Mouse (Mus musculus): Measurements from ENCODE around the gene Etl4. TPM values are rescaled to one million over a fixed set of nuclear protein-coding genes. Genes with fewer than 3 reads are reported as not detected.

The Etl4 gene
- polyA plus RNA-seq, 2 experiments: 38.3 to 44.9 TPM

- no peak for ATAC-seq (ENCODE audit: low FRiP score, low read depth)
- TF ChIP-seq POLR2A (IDR thresholded peaks at IDR 0.05; ENCODE audit: borderline replicate concordance, extremely low read depth, insufficient read depth, insufficient read length): no peak
- H3K36me3 ChIP-seq (ENCODE audit: control insufficient read depth, insufficient read depth, low read length): no peaks in the 10 kb centered on the region
- no peak overlapping the region for H3K4me2 ChIP-seq (replicated peaks; ENCODE audit: low read depth, low read length, severe bottlenecking)
- 58% methylated on average over 2 of the region's 2 CpGs for WGBS
- no peaks in the 10 kb centered on the region for H3K4me1 ChIP-seq (ENCODE audit: control insufficient read depth, insufficient read depth, low read length)
- H3K27ac ChIP-seq (replicated peaks; ENCODE audit: low read depth, low read length): no peak overlapping the region
- no peak overlapping the region for H3K9ac ChIP-seq (ENCODE audit: low read depth, low read length, severe bottlenecking)
- no peak for DNase-seq (ENCODE audit: low spot score)
- H3K4me3 ChIP-seq (replicated peaks; ENCODE audit: low read length): no peak overlapping the region
- no peaks in the 10 kb centered on the region for H3K27me3 ChIP-seq (ENCODE audit: control insufficient read depth, insufficient read depth, low read length)
- H3K9me3 ChIP-seq (ENCODE audit: control insufficient read depth, low read length): no peaks in the 10 kb centered on the region
These were observed 372.3 kb downstream of the Etl4 start for GRCm38 (mm10) chr2:20281903-20282302.

GRCm38 (mm10) chr2:20284425-20284824 lies 374.8 kb downstream of the Etl4 start:
- no peaks in the 10 kb centered on the region for H3K4me1 ChIP-seq (ENCODE audit: control insufficient read depth, insufficient read depth, low read length)
- no peaks in the 10 kb centered on the region for H3K9me3 ChIP-seq (ENCODE audit: control insufficient read depth, low read length)
- no peak overlapping the region for H3K9ac ChIP-seq (ENCODE audit: low read depth, low read length, severe bottlenecking)
- no peak for TF ChIP-seq POLR2A (IDR thresholded peaks at IDR 0.05; ENCODE audit: borderline replicate concordance, extremely low read depth, insufficient read depth, insufficient read length)
- no peaks in the 10 kb centered on the region for H3K27me3 ChIP-seq (ENCODE audit: control insufficient read depth, insufficient read depth, low read length)
- no peak overlapping the region for H3K4me3 ChIP-seq (replicated peaks; ENCODE audit: low read length)
- no peak overlapping the region for H3K27ac ChIP-seq (replicated peaks; ENCODE audit: low read depth, low read length)
- WGBS: 48% methylated on average over 2 of the region's 2 CpGs
- DNase-seq (ENCODE audit: low spot score) (no peak), ATAC-seq (ENCODE audit: low FRiP score, low read depth) (no peak)
- H3K4me2 ChIP-seq (replicated peaks; ENCODE audit: low read depth, low read length, severe bottlenecking): no peak overlapping the region
- no peaks in the 10 kb centered on the region for H3K36me3 ChIP-seq (ENCODE audit: control insufficient read depth, insufficient read depth, low read length)

- ATAC-seq (ENCODE audit: low FRiP score, low read depth): no peak
- H3K36me3 ChIP-seq (ENCODE audit: control insufficient read depth, insufficient read depth, low read length): no peaks in the 10 kb centered on the region
- TF ChIP-seq POLR2A (IDR thresholded peaks at IDR 0.05; ENCODE audit: borderline replicate concordance, extremely low read depth, insufficient read depth, insufficient read length): no peak
- peak; percentile 21 for DNase-seq (ENCODE audit: low spot score)
- no peaks in the 10 kb centered on the region for H3K9me3 ChIP-seq (ENCODE audit: control insufficient read depth, low read length)
- H3K27ac ChIP-seq (replicated peaks; ENCODE audit: low read depth, low read length): no peak overlapping the region
- peaks cover 5% of the 10 kb centered on the region; the same call in 1 of the 2 replicates for H3K4me1 ChIP-seq (ENCODE audit: control insufficient read depth, insufficient read depth, low read length)
- H3K4me2 ChIP-seq (replicated peaks; ENCODE audit: low read depth, low read length, severe bottlenecking): no peak overlapping the region
- H3K4me3 ChIP-seq (replicated peaks; ENCODE audit: low read length): no peak overlapping the region
- 26% methylated on average over 4 of the region's 4 CpGs for WGBS
- no peak overlapping the region for H3K9ac ChIP-seq (ENCODE audit: low read depth, low read length, severe bottlenecking)
- no peaks in the 10 kb centered on the region for H3K27me3 ChIP-seq (ENCODE audit: control insufficient read depth, insufficient read depth, low read length)
These were observed 381.6 kb downstream of the Etl4 start for GRCm38 (mm10) chr2:20290982-20291740.

- no peak overlapping the region for H3K9ac ChIP-seq (ENCODE audit: low read depth, low read length, severe bottlenecking)
- peaks cover 5% of the 10 kb centered on the region; the same call in 1 of the 2 replicates for H3K4me1 ChIP-seq (ENCODE audit: control insufficient read depth, insufficient read depth, low read length)
- WGBS: 23% methylated on average over 2 of the region's 2 CpGs
- H3K4me2 ChIP-seq (replicated peaks; ENCODE audit: low read depth, low read length, severe bottlenecking): no peak overlapping the region
- no peak overlapping the region for H3K27ac ChIP-seq (replicated peaks; ENCODE audit: low read depth, low read length)
- no peak for TF ChIP-seq POLR2A (IDR thresholded peaks at IDR 0.05; ENCODE audit: borderline replicate concordance, extremely low read depth, insufficient read depth, insufficient read length)
- H3K4me3 ChIP-seq (replicated peaks; ENCODE audit: low read length): no peak overlapping the region
- H3K36me3 ChIP-seq (ENCODE audit: control insufficient read depth, insufficient read depth, low read length): no peaks in the 10 kb centered on the region
- H3K27me3 ChIP-seq (ENCODE audit: control insufficient read depth, insufficient read depth, low read length): no peaks in the 10 kb centered on the region
- DNase-seq (ENCODE audit: low spot score) (no peak), ATAC-seq (ENCODE audit: low FRiP score, low read depth) (no peak)
- H3K9me3 ChIP-seq (ENCODE audit: control insufficient read depth, low read length): no peaks in the 10 kb centered on the region
These were observed 382.1 kb downstream of the Etl4 start for GRCm38 (mm10) chr2:20291741-20292110.

- H3K27me3 ChIP-seq (ENCODE audit: control insufficient read depth, insufficient read depth, low read length): no peaks in the 10 kb centered on the region
- H3K4me1 ChIP-seq (ENCODE audit: control insufficient read depth, insufficient read depth, low read length): peaks cover 5% of the 10 kb centered on the region; the same call in 1 of the 2 replicates
- H3K27ac ChIP-seq (replicated peaks; ENCODE audit: low read depth, low read length): no peak overlapping the region
- 50% methylated on average over 8 of the region's 8 CpGs for WGBS
- no peak overlapping the region for H3K4me2 ChIP-seq (replicated peaks; ENCODE audit: low read depth, low read length, severe bottlenecking)
- H3K9ac ChIP-seq (ENCODE audit: low read depth, low read length, severe bottlenecking): no peak overlapping the region
- H3K9me3 ChIP-seq (ENCODE audit: control insufficient read depth, low read length): no peaks in the 10 kb centered on the region
- ATAC-seq (ENCODE audit: low FRiP score, low read depth) (no peak), DNase-seq (ENCODE audit: low spot score) (no peak)
- no peak for TF ChIP-seq POLR2A (IDR thresholded peaks at IDR 0.05; ENCODE audit: borderline replicate concordance, extremely low read depth, insufficient read depth, insufficient read length)
- no peaks in the 10 kb centered on the region for H3K36me3 ChIP-seq (ENCODE audit: control insufficient read depth, insufficient read depth, low read length)
- no peak overlapping the region for H3K4me3 ChIP-seq (replicated peaks; ENCODE audit: low read length)
These were observed 383.8 kb downstream of the Etl4 start for GRCm38 (mm10) chr2:20293336-20293735.

Measured in limb, embryonic 14.5 days (tissue).